Mouse (Mus musculus): ENCODE measurements around the gene Prss57.

DNA sequence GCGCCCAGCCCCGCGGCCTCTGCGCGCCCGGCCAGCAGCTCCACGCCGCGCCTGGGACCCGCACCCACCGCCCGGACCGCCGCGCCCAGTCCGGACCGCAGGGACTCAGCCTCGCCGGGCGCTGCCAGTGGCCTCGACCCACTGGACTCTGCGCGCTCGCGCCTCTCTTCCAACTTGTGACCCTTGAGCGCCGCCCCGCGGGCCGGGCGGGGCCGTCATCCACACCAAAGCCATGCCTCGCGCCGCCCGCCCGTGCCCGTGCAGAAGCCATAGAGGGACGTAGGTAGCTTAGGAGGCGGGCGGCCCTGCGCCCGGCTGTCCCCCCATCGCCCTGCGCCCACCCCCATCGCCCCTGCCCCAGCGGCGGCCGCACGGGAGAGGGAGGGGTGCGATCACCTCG, 55.4 kb downstream of the Prss57 start:
- TF ChIP-seq CTCF (IDR thresholded peaks at IDR 0.05; ENCODE audit: low read depth) (no peak), EP300 (IDR thresholded peaks at IDR 0.05; ENCODE audit: low read depth) (no peak)
